Mouse (Mus musculus) limb, embryonic 12.5 days (tissue): Measurements from ENCODE around the gene 5830473C10Rik. TPM values are rescaled to one million over a fixed set of nuclear protein-coding genes. Genes with fewer than 3 reads are reported as not detected.

Source experiments
- ATAC-seq: fragments of 200-750 bp; cut with Nextera tagmentation; 2 replicates; pipeline ENCODE4 v1.8.0; 2017; ENCODE audit warnings: low read depth, moderate TSS enrichment; ENCODE audit not compliant: insufficient number of reproducible peaks, insufficient read depth, low FRiP score, low TSS enrichment
- H3K27ac ChIP-seq: fragments of 300-500 bp; sonication (generic); 2 replicates; pipeline ENCODE4 v1.5.1; 2016; ENCODE audit warnings: mild to moderate bottlenecking, moderate library complexity
- H3K27me3 ChIP-seq: fragments of 300-500 bp; sonication (generic); 2 replicates; pipeline ENCODE4 v1.6.1; 2016; ENCODE audit warnings: mild to moderate bottlenecking, moderate library complexity
- H3K36me3 ChIP-seq: fragments of 300-500 bp; sonication (generic); 2 replicates; pipeline ENCODE4 v1.6.1; 2016; ENCODE audit warnings: mild to moderate bottlenecking, moderate library complexity
- H3K4me1 ChIP-seq: fragments of 300-500 bp; sonication (generic); replicated peaks from 2 replicates; pipeline ENCODE4 v1.6.1; 2016
- H3K4me2 ChIP-seq: fragments of 300-500 bp; sonication (generic); 2 replicates; pipeline ENCODE4 v1.6.1; 2016; ENCODE audit warnings: mild to moderate bottlenecking, moderate library complexity
- H3K4me3 ChIP-seq: fragments of 300-500 bp; sonication (generic); replicated peaks from 2 replicates; pipeline ENCODE4 v1.5.1; 2016; ENCODE audit warnings: mild to moderate bottlenecking
- H3K9ac ChIP-seq: fragments of 300-500 bp; sonication (generic); replicated peaks from 2 replicates; pipeline ENCODE4 v1.6.1; 2016; ENCODE audit warnings: mild to moderate bottlenecking, moderate library complexity
- H3K9me3 ChIP-seq: fragments of 300-500 bp; sonication (generic); 2 replicates; pipeline ENCODE4 v1.6.1; 2016; ENCODE audit warnings: mild to moderate bottlenecking, moderate library complexity
- WGBS: fragments of 180-500 bp; shearing (Covaris S2); methylation state at CpG from one replicate; pipeline ENCODE4 v1.1.7; 2016; 5-methylcytosine and 5-hydroxymethylcytosine counted together
- polyA plus RNA-seq: library from polyadenylated mRNA; unstranded; fragments of >200 nt; fragmentation: Nextera tagmentation; extraction: Ambion mirVana; gene quantifications from 2 replicates; pipeline ENCODE4 v1.2.1, GENCODE M21; 2016

The 5830473C10Rik gene
- polyA plus RNA-seq, 1 experiment from 2014 or later: not detected

GRCm38 (mm10) chr5:90568338-90568737 lies 7.4 kb downstream of the 5830473C10Rik start:
- H3K4me3 ChIP-seq: no peak overlapping the region
- no peaks in the 10 kb centered on the region for H3K4me1 ChIP-seq

GRCm38 (mm10) chr5:90571216-90571615 lies 10.3 kb downstream of the 5830473C10Rik start:
- Histone ChIP-seq H3K9me3 (no peaks in the 10 kb centered on the region), H3K4me2 (no peak overlapping the region), H3K9ac (no peak overlapping the region), H3K27me3 (no peaks in the 10 kb centered on the region), H3K4me3 (no peak overlapping the region), H3K27ac (no peak overlapping the region), H3K36me3 (no peaks in the 10 kb centered on the region), H3K4me1 (no peaks in the 10 kb centered on the region)
- 69% methylated on average over 3 of the region's 3 CpGs for WGBS
- no peak for ATAC-seq

More at GRCm38 (mm10) chr5:90568338-90568737, 7.4 kb downstream of the 5830473C10Rik start:
- no peak overlapping the region for H3K27ac ChIP-seq
- H3K27me3 ChIP-seq: no peaks in the 10 kb centered on the region
- no peaks in the 10 kb centered on the region for H3K36me3 ChIP-seq
- no peak overlapping the region for H3K9ac ChIP-seq
- no peak for ATAC-seq
- no peaks in the 10 kb centered on the region for H3K9me3 ChIP-seq
- H3K4me2 ChIP-seq: no peak overlapping the region

DNA sequence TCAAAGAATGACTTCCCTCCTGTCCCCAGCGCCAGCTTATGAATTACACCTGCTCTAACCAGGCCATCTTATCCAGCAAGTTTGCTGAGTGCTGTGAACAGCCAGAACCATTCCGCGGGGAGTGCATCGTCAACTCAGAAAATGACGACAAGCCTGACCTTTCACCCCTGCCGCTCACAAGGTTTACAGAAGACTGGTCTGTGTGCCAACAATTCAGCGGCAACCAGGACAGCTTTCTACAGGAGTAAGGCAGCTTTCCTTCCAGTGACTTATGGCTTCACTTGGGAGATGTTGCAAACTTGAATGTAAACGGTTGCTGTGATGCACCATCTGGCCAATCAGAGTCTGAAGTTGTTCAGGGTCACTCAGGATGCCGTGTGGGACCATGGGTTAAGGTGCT lies 16.8 kb downstream of the 5830473C10Rik start:
- Histone ChIP-seq H3K9ac (no peak overlapping the region), H3K36me3 (no peaks in the 10 kb centered on the region), H3K27ac (no peak overlapping the region), H3K4me3 (no peak overlapping the region), H3K9me3 (no peaks in the 10 kb centered on the region), H3K27me3 (no peaks in the 10 kb centered on the region), H3K4me1 (no peaks in the 10 kb centered on the region), H3K4me2 (no peak overlapping the region)
- no peak for ATAC-seq
- 79% methylated on average over 9 of the region's 9 CpGs for WGBS

DNA sequence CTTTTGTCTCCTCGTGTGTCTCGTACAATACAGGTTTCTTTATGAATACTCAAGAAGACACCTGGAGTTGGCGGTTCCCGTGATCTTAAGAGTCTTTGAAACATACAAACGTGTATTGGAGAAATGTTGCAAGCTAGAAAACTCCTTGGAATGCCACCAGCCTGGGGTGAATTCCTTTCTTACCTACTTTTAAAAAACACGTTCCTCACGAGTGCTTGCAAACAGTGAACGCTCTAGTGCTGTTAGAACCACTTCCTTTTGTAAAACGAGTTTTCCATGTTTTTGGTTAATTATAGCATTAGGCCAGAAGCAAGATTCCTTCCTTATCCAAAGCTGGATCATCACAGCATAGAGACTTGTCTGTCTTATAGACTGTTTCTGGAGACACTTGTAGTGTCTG lies 18.6 kb downstream of the 5830473C10Rik start:
- Histone ChIP-seq H3K27ac (no peak overlapping the region), H3K4me1 (no peaks in the 10 kb centered on the region), H3K4me3 (no peak overlapping the region), H3K9ac (no peak overlapping the region), H3K9me3 (no peaks in the 10 kb centered on the region), H3K36me3 (no peaks in the 10 kb centered on the region), H3K4me2 (no peak overlapping the region), H3K27me3 (no peaks in the 10 kb centered on the region)
- whole genome bisulfite sequencing: 82% methylated on average over 9 of the region's 9 CpGs
- no peak for ATAC-seq

DNA sequence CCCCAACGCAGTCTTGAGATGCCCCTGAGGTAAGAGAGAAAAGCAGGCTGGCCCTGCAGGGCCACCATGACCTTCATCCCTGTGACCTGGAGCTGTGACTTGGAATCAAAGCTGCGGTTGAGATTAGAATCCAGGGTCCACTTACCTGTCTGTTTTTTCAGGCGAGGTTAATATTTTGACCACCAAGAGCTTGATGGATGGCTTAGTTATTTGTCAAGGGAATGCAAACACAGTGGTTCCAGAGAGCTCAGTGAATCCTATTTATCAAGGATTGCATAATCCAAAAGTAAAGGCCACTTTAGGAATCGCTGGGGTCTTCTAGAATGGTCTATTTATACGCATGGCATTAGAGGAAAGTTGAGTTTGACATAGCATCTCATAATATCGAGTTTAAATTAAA lies 21.3 kb downstream of the 5830473C10Rik start:
- Histone ChIP-seq H3K4me1 (no peaks in the 10 kb centered on the region), H3K36me3 (no peaks in the 10 kb centered on the region), H3K27ac (no peak overlapping the region), H3K27me3 (peaks cover 3% of the 10 kb centered on the region; the same call in 1 of the 2 replicates), H3K4me2 (no peak overlapping the region), H3K4me3 (no peak overlapping the region), H3K9ac (no peak overlapping the region), H3K9me3 (no peaks in the 10 kb centered on the region)
- ATAC-seq: no peak
- WGBS: 90% methylated on average over 6 of the region's 6 CpGs

GRCm38 (mm10) chr5:90584799-90585198 lies 23.9 kb downstream of the 5830473C10Rik start:
- WGBS: 88% methylated on average over 7 of the region's 7 CpGs
- no peak for ATAC-seq
- peaks cover 3% of the 10 kb centered on the region; the same call in 1 of the 2 replicates for H3K27me3 ChIP-seq
- H3K27ac ChIP-seq: no peak overlapping the region
- H3K36me3 ChIP-seq: no peaks in the 10 kb centered on the region
- H3K9ac ChIP-seq: no peak overlapping the region
- no peaks in the 10 kb centered on the region for H3K9me3 ChIP-seq
- no peak overlapping the region for H3K4me2 ChIP-seq
- no peak overlapping the region for H3K4me3 ChIP-seq
- no peaks in the 10 kb centered on the region for H3K4me1 ChIP-seq

GRCm38 (mm10) chr5:90586511-90586910 lies 25.6 kb downstream of the 5830473C10Rik start:
- no peak overlapping the region for H3K4me3 ChIP-seq
- no peaks in the 10 kb centered on the region for H3K36me3 ChIP-seq
- H3K9ac ChIP-seq: no peak overlapping the region
- 78% methylated on average over 5 of the region's 5 CpGs for WGBS
- H3K27ac ChIP-seq: no peak overlapping the region
- H3K4me2 ChIP-seq: no peak overlapping the region
- no peaks in the 10 kb centered on the region for H3K9me3 ChIP-seq
- H3K4me1 ChIP-seq: 0 out of 2 replicates have a peak, but pooled peaks cover 3% of the 10 kb centered on the region
- ATAC-seq: no peak
- H3K27me3 ChIP-seq: peaks cover 3% of the 10 kb centered on the region; the same call in 1 of the 2 replicates

DNA sequence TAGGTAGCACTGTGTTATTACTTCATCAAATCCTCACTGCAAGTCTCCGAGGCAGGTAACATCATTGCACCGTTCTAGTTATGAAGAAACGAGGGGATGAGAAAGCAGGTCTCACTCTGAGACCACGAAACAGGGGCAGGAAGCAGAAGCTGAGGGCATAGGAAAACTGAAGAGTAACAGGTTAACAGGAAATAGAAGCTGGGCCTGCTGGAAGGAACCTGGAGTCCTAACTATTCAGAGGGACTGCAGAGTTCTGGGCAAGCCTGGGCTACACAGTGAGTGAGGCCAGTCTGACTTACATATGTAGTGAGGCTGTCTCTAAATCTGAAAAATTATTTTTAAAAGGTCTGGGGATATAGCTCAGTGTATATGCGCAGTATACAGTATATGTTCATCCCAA lies 27.2 kb downstream of the 5830473C10Rik start:
- Histone ChIP-seq H3K9ac (no peak overlapping the region), H3K27ac (no peak overlapping the region), H3K27me3 (peaks cover 3% of the 10 kb centered on the region; the same call in 1 of the 2 replicates), H3K4me2 (no peak overlapping the region), H3K9me3 (no peaks in the 10 kb centered on the region), H3K4me1 (0 out of 2 replicates have a peak, but pooled peaks cover 3% of the 10 kb centered on the region), H3K4me3 (no peak overlapping the region), H3K36me3 (no peaks in the 10 kb centered on the region)
- 92% methylated on average over 5 of the region's 5 CpGs for WGBS
- ATAC-seq: no peak

DNA sequence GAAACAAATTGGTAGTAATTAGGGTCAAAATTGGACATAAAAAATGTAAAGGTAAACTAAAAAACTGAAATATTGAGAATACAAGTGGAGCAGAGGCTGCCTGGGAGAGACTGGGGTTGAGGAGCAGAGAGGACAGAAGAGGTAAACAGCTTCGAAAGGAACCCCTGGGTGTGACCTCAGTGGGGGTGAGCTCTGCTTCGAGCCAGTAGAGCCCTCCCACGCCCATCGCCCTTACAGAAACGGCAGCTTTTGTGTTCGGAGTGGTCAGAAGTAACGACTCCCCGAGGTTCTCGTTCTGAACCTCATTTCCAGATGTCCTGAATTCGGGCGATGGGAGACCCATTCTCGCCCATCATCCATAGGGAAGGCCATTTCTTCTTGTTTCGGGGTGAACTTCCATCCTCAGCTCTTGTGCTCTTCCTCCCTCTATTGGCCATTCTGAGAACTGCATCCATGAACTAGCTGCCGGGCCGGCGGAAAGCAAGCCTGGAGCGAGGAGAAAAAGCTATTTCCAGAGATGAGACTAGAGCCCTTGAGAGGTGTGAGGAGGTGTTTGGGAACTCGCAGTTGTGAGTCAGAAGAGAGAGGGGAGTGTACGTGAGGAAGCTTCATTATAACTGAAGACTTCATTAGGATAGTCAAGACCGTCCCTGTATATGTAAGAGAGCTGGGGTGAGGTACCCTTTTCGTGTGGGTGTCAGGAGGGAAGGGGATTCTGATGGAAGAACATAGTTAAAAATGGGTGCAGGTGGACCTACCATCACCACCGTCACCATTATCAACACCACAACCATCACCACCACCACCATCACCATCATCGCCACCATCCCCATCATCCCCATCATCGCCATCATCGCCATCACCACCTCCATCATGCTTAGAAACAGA lies 28.0 kb downstream of the 5830473C10Rik start:
- Histone ChIP-seq H3K4me2 (peak overlapping the region; percentile 62), H3K9ac (no peak overlapping the region), H3K36me3 (no peaks in the 10 kb centered on the region), H3K27me3 (peaks cover 3% of the 10 kb centered on the region; the same call in 1 of the 2 replicates), H3K4me3 (peak overlapping the region; percentile 38), H3K27ac (no peak overlapping the region), H3K9me3 (no peaks in the 10 kb centered on the region), H3K4me1 (0 out of 2 replicates have a peak, but pooled peaks cover 3% of the 10 kb centered on the region)
- ATAC-seq: no peak
- 25% methylated on average over 25 of the region's 25 CpGs for WGBS

DNA sequence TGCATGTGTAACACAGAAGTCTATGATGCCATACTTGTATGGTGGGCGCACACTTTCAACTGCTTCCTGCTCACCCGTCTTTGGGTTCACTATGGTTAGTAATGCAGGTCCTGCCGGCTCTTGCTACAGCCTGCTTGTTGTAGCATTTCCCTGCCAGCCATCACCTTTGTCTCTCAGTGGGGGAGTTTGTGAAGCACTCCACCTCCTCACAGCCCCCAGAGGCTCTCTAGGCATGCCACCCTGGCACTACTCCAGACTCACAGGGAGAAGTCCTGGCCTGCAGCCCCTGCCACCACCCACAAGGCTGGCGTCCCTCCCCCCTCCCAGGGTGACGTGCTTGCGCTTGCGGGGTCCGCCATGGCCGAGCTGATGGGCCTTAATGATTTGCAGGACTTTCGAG lies 29.8 kb downstream of the 5830473C10Rik start:
- Histone ChIP-seq H3K27me3 (peaks cover 3% of the 10 kb centered on the region; the same call in 1 of the 2 replicates), H3K4me3 (no peak overlapping the region), H3K9me3 (no peaks in the 10 kb centered on the region), H3K27ac (no peak overlapping the region), H3K4me1 (0 out of 2 replicates have a peak, but pooled peaks cover 3% of the 10 kb centered on the region), H3K9ac (no peak overlapping the region), H3K36me3 (no peaks in the 10 kb centered on the region), H3K4me2 (no peak overlapping the region)
- ATAC-seq: no peak
- 70% methylated on average over 10 of the region's 10 CpGs for WGBS

DNA sequence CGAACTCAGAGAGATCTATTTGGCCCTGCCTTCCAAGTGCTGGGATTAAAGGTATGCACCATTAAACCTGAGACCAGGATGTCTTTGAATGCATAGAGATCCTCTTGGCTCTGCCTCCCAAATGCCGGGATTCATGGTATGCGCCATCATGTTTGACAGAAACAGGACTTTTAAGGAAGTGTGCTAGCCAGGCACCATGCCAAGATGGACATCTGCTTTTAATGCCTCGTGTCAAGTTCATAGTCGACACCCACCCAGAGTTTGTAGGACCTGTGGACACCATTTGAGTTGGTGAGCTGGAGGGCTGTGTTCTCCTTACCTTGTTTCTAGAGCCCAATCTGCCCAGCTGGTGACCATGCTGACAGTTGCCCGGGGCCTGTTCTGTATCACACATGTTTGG lies 31.0 kb downstream of the 5830473C10Rik start:
- Histone ChIP-seq H3K27me3 (no peaks in the 10 kb centered on the region), H3K36me3 (no peaks in the 10 kb centered on the region), H3K9me3 (no peaks in the 10 kb centered on the region), H3K4me2 (no peak overlapping the region), H3K4me3 (no peak overlapping the region), H3K9ac (no peak overlapping the region), H3K4me1 (0 out of 2 replicates have a peak, but pooled peaks cover 3% of the 10 kb centered on the region), H3K27ac (no peak overlapping the region)
- WGBS: 78% methylated on average over 6 of the region's 6 CpGs
- no peak for ATAC-seq
